Mouse (Mus musculus) olfactory bulb, adult 2 months (tissue): ENCODE measurements at regions not wholly inside any gene's neighbourhood (a gene's known extent, or its start where the extent isn't known, plus 50 kb on each side); places are given as distances from the start of the nearest gene placed in this dataset.

ENCODE experiments used
- CTCF ChIP-seq: fragments of 200-500 bp; IDR thresholded peaks from 2 replicates; pipeline ENCODE4 v1.5.1; 2012; ENCODE audit warnings: low read depth, mild to moderate bottlenecking, low read length, moderate library complexity; ENCODE audit not compliant: insufficient read depth
- POLR2A ChIP-seq: fragments of 200-500 bp; IDR thresholded peaks from 2 replicates; pipeline ENCODE4 v1.6.1; 2012; ENCODE audit warnings: mild to moderate bottlenecking, low read depth, low read length, moderate library complexity; ENCODE audit not compliant: insufficient read depth

DNA sequence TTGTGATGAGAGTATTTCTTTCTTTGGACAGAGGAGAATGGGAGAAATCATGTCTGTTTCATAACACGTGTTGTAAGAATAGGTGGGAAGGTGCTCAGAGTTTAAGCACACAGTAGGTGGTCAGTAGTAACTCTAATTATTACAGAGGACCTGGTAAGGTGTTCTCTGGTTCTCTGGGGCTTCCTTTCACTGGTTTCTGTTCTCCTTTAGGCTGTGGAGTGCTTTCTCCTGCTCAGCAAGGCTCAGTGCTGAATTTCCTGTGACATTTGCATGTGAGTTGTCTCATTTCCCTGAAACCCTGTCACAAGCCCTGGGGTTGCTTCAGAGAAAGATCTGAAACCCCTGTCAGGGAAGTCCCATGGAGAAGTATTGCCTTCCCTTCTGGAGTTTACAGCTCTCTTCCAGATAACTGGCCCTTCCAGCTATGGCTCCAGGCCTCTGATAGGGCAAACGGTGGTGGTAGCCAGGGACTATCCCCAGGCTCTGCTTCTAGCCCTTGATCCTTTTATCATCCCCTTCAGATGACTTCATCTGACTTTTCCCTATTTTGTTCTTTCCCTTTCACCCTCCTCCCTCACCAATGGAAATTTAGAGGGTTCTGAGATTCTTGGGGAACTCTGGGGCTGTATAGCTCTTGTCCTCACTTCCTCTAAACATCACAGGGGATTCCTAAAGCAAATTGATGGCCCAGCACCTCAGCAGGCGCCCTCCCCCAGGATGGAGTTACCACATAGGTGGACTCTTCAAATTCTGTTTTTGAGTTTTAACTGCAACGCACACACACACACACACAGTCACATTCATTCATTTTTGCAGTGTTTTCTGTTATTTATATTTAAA, 199.6 kb upstream of the Marcks start:
- TF ChIP-seq CTCF = no peak
- no peak for TF ChIP-seq POLR2A
